Mouse (Mus musculus): Measurements from ENCODE around the gene Asl.

Asl gene

GRCm38 (mm10) chr5:130029142-130029897, at the start of gene Asl, which contains the start of gene Crcp:
Asl (minus strand) TSS chr5:130029247.
Crcp (plus strand) TSS chr5:130029290.
- ATAC-seq (ENCODE audit: insufficient number of reproducible peaks, low FRiP score, low TSS enrichment) = peak; percentile 88; the same call in 1 of the 2 replicates

- no peak for ATAC-seq (ENCODE audit: insufficient number of reproducible peaks, low FRiP score, low TSS enrichment)
These were observed 49.7 kb upstream of the Asl start for GRCm38 (mm10) chr5:130078834-130079156.

DNA sequence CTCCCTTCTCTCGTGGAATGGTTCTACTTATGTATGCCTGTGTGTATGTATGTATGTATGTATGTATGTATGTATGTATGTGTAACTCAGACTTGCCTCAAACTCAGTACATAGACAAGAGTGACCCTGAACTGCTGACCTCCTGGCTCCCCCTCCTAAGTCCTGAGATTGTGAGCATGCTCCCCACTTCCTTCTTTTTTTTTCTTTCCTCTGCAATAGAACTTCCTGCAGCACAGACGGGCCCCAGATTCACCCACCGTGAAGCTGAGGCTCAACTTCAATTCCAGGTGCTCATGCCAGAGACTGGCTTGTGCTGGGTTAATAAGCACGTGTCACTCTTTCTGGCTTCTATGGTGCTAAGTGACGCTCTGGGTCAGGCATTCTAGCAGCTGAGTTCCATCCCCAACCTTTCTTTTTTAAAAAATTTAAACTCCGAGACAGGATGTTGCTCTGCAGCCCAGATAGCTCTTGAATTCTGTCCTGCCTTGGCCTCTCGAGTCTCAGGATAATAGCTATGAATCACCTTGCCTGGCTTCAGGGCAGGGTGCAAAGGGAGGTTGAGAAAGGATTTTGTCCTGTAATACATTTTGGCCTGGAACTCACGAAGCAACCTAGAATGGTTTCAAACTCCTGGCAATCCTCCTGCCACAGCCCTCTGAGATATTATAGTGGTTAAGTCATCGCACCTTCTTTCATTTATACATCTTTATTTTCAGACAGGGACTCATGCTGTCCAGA, 49.2 kb upstream of the Asl start:
- no peak for ATAC-seq (ENCODE audit: insufficient number of reproducible peaks, low FRiP score, low TSS enrichment)

DNA sequence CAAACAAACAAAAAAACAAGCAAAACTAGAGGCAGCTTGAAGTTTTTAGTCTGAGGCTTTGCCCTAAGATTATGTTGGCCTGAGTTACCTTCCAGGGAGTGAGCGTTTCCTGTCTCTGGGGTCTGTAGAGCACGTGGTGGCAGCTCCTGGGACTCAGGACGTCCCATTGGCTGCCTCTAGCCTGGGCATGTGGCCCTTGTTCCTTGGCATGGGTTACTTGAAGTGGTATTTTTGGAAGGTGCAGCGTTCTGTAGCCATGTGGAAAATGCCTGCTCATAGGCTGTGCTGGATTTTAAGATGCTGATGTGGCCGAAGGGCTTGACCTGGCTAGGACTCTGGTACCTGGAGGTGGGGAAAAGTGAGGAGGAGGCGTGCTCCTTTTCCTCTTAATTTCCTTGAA, 47.3 kb upstream of the Asl start:
- no peak for ATAC-seq (ENCODE audit: insufficient number of reproducible peaks, low FRiP score, low TSS enrichment)

DNA sequence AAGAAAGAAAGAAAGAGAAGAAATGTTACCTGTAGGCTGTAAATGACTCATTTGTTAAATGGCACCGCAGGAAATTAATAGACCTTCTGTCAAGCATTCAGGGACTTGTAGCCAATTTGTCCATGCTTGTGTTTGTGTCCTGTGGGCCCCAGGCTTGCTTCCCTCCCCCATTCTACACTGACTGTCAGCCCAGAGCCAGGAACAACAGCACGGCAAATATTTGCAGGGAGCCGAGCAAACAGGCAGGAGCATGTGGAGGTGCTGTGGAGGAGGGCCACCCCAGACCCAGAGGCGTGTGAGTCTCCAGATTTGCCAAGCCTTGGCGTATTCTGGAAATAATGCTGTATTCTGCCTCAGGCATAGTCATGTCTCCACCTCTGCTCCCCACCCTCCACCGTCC, 45.4 kb upstream of the Asl start:
- ATAC-seq (ENCODE audit: insufficient number of reproducible peaks, low FRiP score, low TSS enrichment) = 0 out of 2 replicates have a peak, but pooled peaks have one; percentile 24

DNA sequence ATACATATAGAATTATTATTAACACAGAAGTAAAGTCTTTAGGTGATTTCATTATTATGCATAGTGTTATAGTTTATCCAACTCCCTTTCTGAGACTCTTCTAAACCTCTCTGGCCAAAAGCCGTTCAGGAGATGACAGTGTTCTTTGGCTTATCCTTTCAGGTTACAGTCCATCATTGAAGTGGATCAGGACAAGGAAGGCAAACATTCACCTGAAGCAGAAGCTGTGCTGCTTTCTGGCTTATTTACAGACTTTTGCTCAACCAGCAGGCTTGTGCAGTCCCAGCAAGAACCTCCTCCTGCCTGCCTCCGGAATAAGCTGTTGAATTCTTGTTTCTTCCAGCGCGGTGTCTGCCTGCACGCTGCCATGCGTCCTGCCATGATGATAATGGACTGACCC, 44.0 kb upstream of the Asl start, which contains the start of gene Tpst1:
TSS of gene Tpst1 (plus strand) at position 301 of the 400 bp plus-strand sequence.
- ATAC-seq (ENCODE audit: insufficient number of reproducible peaks, low FRiP score, low TSS enrichment) = no peak

DNA sequence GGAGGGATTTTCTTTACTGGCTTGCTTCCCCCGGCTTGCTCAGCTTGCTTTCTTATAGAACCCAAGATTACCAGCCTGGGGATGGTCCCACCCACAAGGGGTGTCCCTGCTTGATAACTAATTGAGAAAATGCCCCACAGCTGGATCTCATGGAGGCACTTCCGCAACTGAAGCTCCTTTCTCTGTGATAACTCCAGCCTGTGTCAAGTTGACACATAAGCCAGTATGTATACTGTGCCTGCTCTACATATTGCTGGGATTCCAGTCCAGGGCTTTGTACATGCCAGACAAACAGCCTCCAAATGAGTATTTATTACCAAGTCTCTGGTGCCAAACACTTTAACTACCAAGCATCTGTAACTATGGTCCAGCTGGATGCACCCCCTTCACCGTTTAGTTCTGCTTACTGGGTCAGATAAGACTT, 38.8 kb upstream of the Asl start:
- ATAC-seq (ENCODE audit: insufficient number of reproducible peaks, low FRiP score, low TSS enrichment) = no peak

DNA sequence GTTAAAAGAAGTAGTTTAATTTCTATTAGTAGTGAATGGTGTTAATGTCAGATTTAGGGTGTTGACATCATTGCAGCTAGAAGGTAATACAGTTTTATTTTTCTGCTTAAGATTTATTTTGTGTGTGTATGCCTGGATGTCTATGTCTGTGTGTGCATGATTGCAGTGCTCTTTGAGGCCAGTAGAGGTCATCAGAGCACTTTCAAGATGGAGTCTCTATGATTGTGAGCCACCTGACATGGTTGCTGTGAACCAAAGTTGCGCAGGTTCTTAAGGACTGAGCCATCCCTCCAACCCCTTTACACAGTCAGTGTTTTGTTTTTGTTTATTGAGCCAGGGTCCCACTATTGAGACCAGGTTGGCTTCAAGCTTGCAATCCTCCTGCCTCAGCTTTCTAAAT, 36.5 kb upstream of the Asl start:
- no peak for ATAC-seq (ENCODE audit: insufficient number of reproducible peaks, low FRiP score, low TSS enrichment)

GRCm38 (mm10) chr5:130063760-130064159, 34.7 kb upstream of the Asl start:
- ATAC-seq (ENCODE audit: insufficient number of reproducible peaks, low FRiP score, low TSS enrichment) = peak; percentile 36; the same call in 1 of the 2 replicates

GRCm38 (mm10) chr5:130062096-130062495, 33.0 kb upstream of the Asl start:
- no peak for ATAC-seq (ENCODE audit: insufficient number of reproducible peaks, low FRiP score, low TSS enrichment)

- no peak for ATAC-seq (ENCODE audit: insufficient number of reproducible peaks, low FRiP score, low TSS enrichment)
These were observed 31.2 kb upstream of the Asl start for GRCm38 (mm10) chr5:130060329-130060665.

- ATAC-seq (ENCODE audit: insufficient number of reproducible peaks, low FRiP score, low TSS enrichment) = no peak
These were observed 30.6 kb upstream of the Asl start for GRCm38 (mm10) chr5:130059413-130060328.

DNA sequence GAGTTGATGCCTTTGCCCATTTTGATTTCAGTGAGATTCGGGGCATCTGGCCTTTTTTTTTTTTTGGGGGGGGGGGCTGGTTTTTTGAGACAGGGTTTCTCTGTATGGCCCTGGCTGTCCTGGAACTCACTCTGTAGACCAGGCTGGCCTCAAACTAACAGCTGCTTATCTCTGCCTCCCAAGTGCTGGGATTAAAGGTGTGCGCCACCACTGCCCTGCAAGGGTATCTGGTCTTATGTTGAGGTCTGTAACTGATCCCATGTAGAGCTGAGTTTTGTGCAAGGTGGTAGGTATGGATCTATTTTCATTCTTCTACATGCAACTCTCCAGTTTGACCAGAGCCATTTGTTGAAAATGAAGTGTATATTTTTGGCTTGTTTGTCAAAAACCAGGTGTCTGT, 27.3 kb upstream of the Asl start:
- no peak for ATAC-seq (ENCODE audit: insufficient number of reproducible peaks, low FRiP score, low TSS enrichment)

DNA sequence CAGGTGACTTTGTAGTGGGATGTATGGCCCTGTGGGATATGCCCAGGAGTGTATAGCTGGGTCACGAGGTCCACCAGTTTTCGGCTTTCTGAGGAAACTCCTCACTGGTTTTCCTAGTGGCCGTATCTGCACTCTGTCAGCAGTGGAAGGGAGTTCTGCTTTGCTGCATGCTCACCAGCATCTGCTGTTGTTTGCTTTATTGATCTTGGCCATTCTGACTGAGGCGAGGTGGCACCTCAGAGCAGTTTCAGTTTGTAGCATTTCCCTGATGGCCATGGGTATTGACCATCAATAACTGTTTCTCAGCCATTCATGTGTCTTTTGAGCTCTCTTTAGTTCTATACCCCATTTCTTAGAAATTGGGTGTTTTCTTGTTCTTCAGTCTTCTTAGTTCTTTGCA, 26.6 kb upstream of the Asl start:
- ATAC-seq (ENCODE audit: insufficient number of reproducible peaks, low FRiP score, low TSS enrichment) = no peak

DNA sequence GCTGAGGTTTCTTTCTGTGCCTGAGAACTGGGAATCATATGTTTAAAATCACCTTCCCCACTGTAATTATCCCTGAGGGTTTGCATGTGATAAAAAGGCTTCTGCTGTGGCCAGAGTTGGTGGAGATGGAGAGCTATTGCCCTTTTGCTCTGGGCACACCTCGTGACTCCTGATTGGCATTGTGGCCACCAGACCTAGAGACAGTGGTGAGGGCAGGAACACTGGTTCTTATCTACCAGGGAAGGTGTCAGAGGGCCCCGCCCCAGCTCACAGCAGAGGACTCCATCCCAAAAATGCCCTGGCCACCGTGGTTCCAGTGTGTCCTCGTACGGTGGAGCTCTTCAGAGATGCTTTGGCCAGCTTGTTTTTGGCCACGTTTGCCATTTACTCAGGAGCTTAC, 23.9 kb upstream of the Asl start:
- ATAC-seq (ENCODE audit: insufficient number of reproducible peaks, low FRiP score, low TSS enrichment) = no peak

- no peak for ATAC-seq (ENCODE audit: insufficient number of reproducible peaks, low FRiP score, low TSS enrichment)
These were observed 23.5 kb upstream of the Asl start for GRCm38 (mm10) chr5:130052510-130052909.

- ATAC-seq (ENCODE audit: insufficient number of reproducible peaks, low FRiP score, low TSS enrichment) = no peak
These were observed 22.2 kb upstream of the Asl start for GRCm38 (mm10) chr5:130051073-130051860.

- ATAC-seq (ENCODE audit: insufficient number of reproducible peaks, low FRiP score, low TSS enrichment) = peak; percentile 86; the same call in 1 of the 2 replicates
These were observed 21.4 kb upstream of the Asl start for GRCm38 (mm10) chr5:130050416-130050815.

- no peak for ATAC-seq (ENCODE audit: insufficient number of reproducible peaks, low FRiP score, low TSS enrichment)
These were observed 19.9 kb upstream of the Asl start for GRCm38 (mm10) chr5:130048786-130049520.

All from cerebellum, adult (tissue).